Mouse (Mus musculus): Measurements from ENCODE around the gene Farp1. TPM values are rescaled to one million over a fixed set of nuclear protein-coding genes. Genes with fewer than 3 reads are reported as not detected.

The Farp1 gene
- polyA plus RNA-seq, 1 experiment, result 12.4 TPM

DNA sequence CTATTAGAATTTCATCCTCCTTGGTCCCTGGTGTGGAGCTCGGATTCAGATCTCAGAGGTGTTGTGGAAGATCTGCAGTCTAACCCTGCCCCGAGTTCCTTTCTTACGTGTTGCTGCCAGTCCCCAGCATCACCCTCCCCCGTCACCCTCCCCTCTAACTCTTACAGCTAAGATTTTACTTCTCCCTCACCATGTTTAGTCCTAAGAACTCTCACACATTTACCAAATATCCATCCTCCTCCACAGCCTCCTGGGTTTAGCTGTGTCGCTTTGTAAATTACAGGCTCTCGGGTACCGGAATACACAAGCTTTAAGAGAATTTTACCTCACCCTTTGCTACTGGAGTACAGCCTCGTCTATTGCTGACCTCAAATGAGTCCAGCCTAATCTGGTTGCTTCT lies 165.4 kb downstream of the Farp1 start:
- 89% methylated on average over 8 of the region's 8 CpGs for WGBS
- Histone ChIP-seq H3K27me3 (ENCODE audit: control insufficient read depth, insufficient read depth, low read length) (no peaks in the 10 kb centered on the region), H3K4me1 (ENCODE audit: control insufficient read depth, insufficient read depth, insufficient read length, low read length) (0 out of 2 replicates have a peak, but pooled peaks cover 3% of the 10 kb centered on the region), H3K4me3 (ENCODE audit: low read depth, low read length) (no peak overlapping the region), H3K36me3 (ENCODE audit: control insufficient read depth, insufficient read depth, low read length) (no peaks in the 10 kb centered on the region; the same call in 1 of the 2 replicates), H3K27ac (ENCODE audit: insufficient read depth, low read depth, low read length) (no peak overlapping the region)
- no peak for TF ChIP-seq POLR2A (IDR thresholded peaks at IDR 0.05; ENCODE audit: low read depth, low read length)
- TF ChIP-seq CTCF (IDR thresholded peaks at IDR 0.05; ENCODE audit: extremely low read depth, insufficient read length, insufficient replicate concordance, low read depth, low read length), result no peak

DNA sequence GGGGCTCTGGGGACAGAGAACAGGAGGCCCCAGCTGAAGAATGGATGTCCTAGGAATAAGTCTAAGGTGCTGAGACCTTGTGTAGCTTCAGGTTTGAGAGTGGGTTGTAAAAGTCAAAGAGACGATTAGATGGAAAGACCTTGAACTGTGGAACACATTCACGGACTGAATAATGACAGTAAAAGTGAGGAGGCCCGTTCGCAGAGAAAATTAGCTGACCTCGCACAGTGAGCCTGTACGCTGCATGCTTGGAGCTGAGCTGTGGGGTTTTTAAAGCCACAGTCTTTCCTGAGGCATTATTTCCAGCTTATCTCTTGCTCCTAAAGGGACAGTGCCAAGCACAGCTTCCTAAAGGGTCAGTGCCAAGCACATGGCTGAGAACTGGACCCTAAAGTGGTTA lies 166.2 kb downstream of the Farp1 start:
- H3K36me3 ChIP-seq (ENCODE audit: control insufficient read depth, insufficient read depth, low read length), result no peaks in the 10 kb centered on the region; the same call in 1 of the 2 replicates
- 0 out of 2 replicates have a peak, but pooled peaks cover 3% of the 10 kb centered on the region for H3K4me1 ChIP-seq (ENCODE audit: control insufficient read depth, insufficient read depth, insufficient read length, low read length)
- no peak for TF ChIP-seq POLR2A (IDR thresholded peaks at IDR 0.05; ENCODE audit: low read depth, low read length)
- no peak for TF ChIP-seq CTCF (IDR thresholded peaks at IDR 0.05; ENCODE audit: extremely low read depth, insufficient read length, insufficient replicate concordance, low read depth, low read length)
- H3K27ac ChIP-seq (ENCODE audit: insufficient read depth, low read depth, low read length), result no peak overlapping the region
- WGBS, result 65% methylated on average over 6 of the region's 6 CpGs
- no peaks in the 10 kb centered on the region for H3K27me3 ChIP-seq (ENCODE audit: control insufficient read depth, insufficient read depth, low read length)
- no peak overlapping the region for H3K4me3 ChIP-seq (ENCODE audit: low read depth, low read length)

DNA sequence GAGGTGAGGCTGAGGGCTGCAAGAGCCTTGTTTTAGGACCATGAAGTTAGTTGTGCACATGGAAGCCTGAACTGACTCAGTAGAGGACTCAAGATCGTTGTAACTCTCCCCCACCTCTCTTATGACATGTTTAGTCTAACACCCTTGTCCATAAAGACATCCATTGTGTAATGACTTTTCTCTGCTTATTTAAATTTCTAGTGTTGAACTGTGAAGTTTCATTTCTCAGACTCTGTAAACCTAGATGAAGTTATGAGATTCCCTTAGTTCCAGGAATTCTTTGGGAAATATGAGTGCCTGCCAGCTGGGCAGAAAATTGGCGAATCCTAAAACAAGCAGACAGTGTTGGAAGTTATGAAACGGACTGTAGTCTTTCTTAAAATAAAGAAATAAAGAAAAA lies 170.5 kb downstream of the Farp1 start:
- 76% methylated on average over 3 of the region's 3 CpGs for WGBS
- no peaks in the 10 kb centered on the region for H3K4me1 ChIP-seq (ENCODE audit: control insufficient read depth, insufficient read depth, insufficient read length, low read length)
- TF ChIP-seq POLR2A (IDR thresholded peaks at IDR 0.05; ENCODE audit: low read depth, low read length) (no peak), CTCF (IDR thresholded peaks at IDR 0.05; ENCODE audit: extremely low read depth, insufficient read length, insufficient replicate concordance, low read depth, low read length) (no peak)

DNA sequence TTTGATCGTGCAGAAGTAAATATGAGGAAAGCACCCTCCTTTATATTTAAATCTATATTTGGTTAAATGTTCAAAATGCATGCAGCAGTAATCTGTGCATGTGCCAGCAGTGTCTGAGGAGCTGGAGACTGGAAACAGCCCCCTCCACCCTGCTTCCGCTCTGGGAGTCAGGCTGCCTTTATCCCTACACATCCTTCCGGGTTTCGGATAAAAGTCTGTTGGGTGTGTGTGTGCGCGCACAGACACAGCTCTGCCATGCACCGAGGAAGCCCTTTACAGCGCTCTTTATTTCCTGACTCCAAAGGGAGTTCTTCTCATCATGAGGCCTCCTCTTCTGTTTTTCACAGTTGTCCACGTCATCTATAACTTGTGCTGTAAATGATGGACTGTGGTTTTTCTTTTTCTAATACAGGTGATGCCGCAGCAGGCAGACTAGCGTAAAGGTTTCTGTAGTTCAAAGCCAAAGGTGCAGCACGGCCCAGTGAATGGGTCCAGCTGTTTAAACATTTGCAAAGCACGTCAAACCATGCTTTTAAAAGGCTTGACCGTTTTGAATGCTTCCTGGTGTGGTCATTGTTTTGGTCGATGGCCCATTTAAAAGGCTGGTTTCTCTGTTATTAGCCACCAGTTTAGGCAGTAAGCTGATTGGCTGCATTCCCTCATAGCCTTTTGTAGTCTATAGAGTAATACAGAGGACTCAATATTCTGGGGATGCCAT lies 172.6 kb downstream of the Farp1 start:
- Histone ChIP-seq H3K27ac (ENCODE audit: insufficient read depth, low read depth, low read length) (no peak overlapping the region), H3K4me1 (ENCODE audit: control insufficient read depth, insufficient read depth, insufficient read length, low read length) (no peaks in the 10 kb centered on the region), H3K27me3 (ENCODE audit: control insufficient read depth, insufficient read depth, low read length) (no peaks in the 10 kb centered on the region), H3K36me3 (ENCODE audit: control insufficient read depth, insufficient read depth, low read length) (peaks cover 10% of the 10 kb centered on the region), H3K4me3 (ENCODE audit: low read depth, low read length) (no peak overlapping the region)
- TF ChIP-seq CTCF (IDR thresholded peaks at IDR 0.05; ENCODE audit: extremely low read depth, insufficient read length, insufficient replicate concordance, low read depth, low read length), result no peak
- TF ChIP-seq POLR2A (IDR thresholded peaks at IDR 0.05; ENCODE audit: low read depth, low read length), result no peak
- WGBS, result 68% methylated on average over 15 of the region's 15 CpGs

More for the DNA sequence above, 170.5 kb downstream of the Farp1 start:
- Histone ChIP-seq H3K36me3 (ENCODE audit: control insufficient read depth, insufficient read depth, low read length) (peaks cover 8% of the 10 kb centered on the region), H3K27ac (ENCODE audit: insufficient read depth, low read depth, low read length) (no peak overlapping the region), H3K4me3 (ENCODE audit: low read depth, low read length) (no peak overlapping the region), H3K27me3 (ENCODE audit: control insufficient read depth, insufficient read depth, low read length) (no peaks in the 10 kb centered on the region)

DNA sequence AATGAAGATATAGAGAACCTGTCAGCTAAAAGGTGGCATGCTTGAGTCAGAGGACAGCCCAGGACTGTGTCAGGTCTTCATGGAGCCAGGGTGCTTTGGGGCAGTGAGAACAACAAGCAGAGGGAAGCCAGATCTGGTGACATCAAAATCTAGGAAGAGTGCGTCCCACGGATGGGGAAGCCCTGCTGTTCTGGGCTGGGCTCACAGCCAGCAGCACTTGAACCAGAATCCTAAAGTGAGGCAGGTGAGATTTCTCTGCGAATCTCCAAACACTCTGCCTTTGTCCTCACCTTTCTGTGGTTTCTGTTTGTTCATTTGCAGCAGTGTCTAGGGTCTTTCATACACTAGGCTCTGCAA lies 173.1 kb downstream of the Farp1 start:
- WGBS, result 50% methylated on average over 3 of the region's 3 CpGs
- Histone ChIP-seq H3K4me3 (ENCODE audit: low read depth, low read length) (no peak overlapping the region), H3K27me3 (ENCODE audit: control insufficient read depth, insufficient read depth, low read length) (no peaks in the 10 kb centered on the region), H3K27ac (ENCODE audit: insufficient read depth, low read depth, low read length) (no peak overlapping the region), H3K4me1 (ENCODE audit: control insufficient read depth, insufficient read depth, insufficient read length, low read length) (no peaks in the 10 kb centered on the region), H3K36me3 (ENCODE audit: control insufficient read depth, insufficient read depth, low read length) (peaks cover 10% of the 10 kb centered on the region)
- TF ChIP-seq POLR2A (IDR thresholded peaks at IDR 0.05; ENCODE audit: low read depth, low read length), result no peak

DNA sequence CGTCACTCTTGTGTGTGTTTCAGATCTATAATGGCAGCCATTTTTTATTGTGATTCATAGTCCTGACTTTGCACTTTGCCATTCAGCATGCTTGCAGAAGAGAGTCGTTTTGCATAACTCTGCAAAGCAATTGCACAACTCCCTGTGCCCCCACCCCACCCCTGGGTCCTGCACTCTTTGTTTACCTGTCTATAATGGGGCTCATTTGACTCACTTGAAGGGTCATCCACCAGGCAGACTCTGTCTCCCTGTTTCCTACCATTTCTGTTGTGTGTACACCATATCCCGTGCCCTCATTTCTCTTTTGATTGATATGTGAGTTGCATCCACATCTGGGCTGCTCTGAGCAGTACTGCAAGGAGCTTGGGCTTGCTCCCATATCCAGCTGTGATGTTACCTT lies 175.3 kb downstream of the Farp1 start:
- no peaks in the 10 kb centered on the region for H3K4me1 ChIP-seq (ENCODE audit: control insufficient read depth, insufficient read depth, insufficient read length, low read length)
- H3K27me3 ChIP-seq (ENCODE audit: control insufficient read depth, insufficient read depth, low read length), result no peaks in the 10 kb centered on the region
- no peak overlapping the region for H3K4me3 ChIP-seq (ENCODE audit: low read depth, low read length)
- TF ChIP-seq CTCF (IDR thresholded peaks at IDR 0.05; ENCODE audit: extremely low read depth, insufficient read length, insufficient replicate concordance, low read depth, low read length) (no peak), POLR2A (IDR thresholded peaks at IDR 0.05; ENCODE audit: low read depth, low read length) (no peak)
- WGBS, result 68% methylated on average over 3 of the region's 3 CpGs
- no peak overlapping the region for H3K27ac ChIP-seq (ENCODE audit: insufficient read depth, low read depth, low read length)
- H3K36me3 ChIP-seq (ENCODE audit: control insufficient read depth, insufficient read depth, low read length), result peaks cover 10% of the 10 kb centered on the region

DNA sequence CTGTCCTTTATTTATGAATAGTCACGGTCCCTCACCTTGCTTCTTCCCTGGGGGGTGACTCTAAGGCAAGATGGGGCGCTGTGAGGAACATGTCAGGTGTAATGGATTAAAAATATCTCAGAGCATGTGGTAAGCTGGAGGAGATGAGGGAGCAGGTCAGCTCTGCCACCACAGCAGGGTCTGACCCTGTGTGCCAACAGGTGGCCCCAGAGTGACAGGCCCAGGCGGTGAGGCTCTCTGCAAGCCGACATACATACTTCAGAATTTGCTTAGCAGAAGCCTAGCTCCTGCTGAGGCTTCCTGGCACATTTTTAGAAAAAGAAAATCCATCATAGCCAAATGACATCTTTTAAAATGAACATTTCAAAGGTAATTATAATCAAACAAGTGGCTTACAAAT lies 178.7 kb downstream of the Farp1 start:
- Histone ChIP-seq H3K27ac (ENCODE audit: insufficient read depth, low read depth, low read length) (no peak overlapping the region), H3K4me1 (ENCODE audit: control insufficient read depth, insufficient read depth, insufficient read length, low read length) (no peaks in the 10 kb centered on the region), H3K36me3 (ENCODE audit: control insufficient read depth, insufficient read depth, low read length) (peaks cover 3% of the 10 kb centered on the region; the same call in 1 of the 2 replicates), H3K4me3 (ENCODE audit: low read depth, low read length) (no peak overlapping the region), H3K27me3 (ENCODE audit: control insufficient read depth, insufficient read depth, low read length) (no peaks in the 10 kb centered on the region)
- TF ChIP-seq CTCF (IDR thresholded peaks at IDR 0.05; ENCODE audit: extremely low read depth, insufficient read length, insufficient replicate concordance, low read depth, low read length) (no peak), POLR2A (IDR thresholded peaks at IDR 0.05; ENCODE audit: low read depth, low read length) (no peak)
- WGBS, result 93% methylated on average over 4 of the region's 4 CpGs
